Mouse (Mus musculus) myocyte (in vitro differentiated cells): ENCODE data around the gene St5.

ENCODE experiments used
- CEBPB ChIP-seq: IDR thresholded peaks from 2 replicates; pipeline ENCODE4 v1.6.1; 2011; ENCODE audit warnings: mild to moderate bottlenecking, moderate library complexity; ENCODE audit not compliant: poor library complexity, insufficient read depth, severe bottlenecking
- E2F4 ChIP-seq: IDR thresholded peaks from one replicate; pipeline ENCODE4 v1.6.1; 2011; ENCODE audit warnings: mild to moderate bottlenecking, control low read depth, moderate library complexity; ENCODE audit not compliant: insufficient read depth
- MAX ChIP-seq: IDR thresholded peaks from one replicate; pipeline ENCODE4 v1.6.1; 2011; ENCODE audit warnings: low read depth, mild to moderate bottlenecking, control low read depth
- POLR2A ChIP-seq: IDR thresholded peaks from one replicate; pipeline ENCODE4 v1.6.1; 2011; ENCODE audit warnings: low read depth, mild to moderate bottlenecking, control low read depth, moderate library complexity; ENCODE audit not compliant: insufficient read length
- TCF12 ChIP-seq: IDR thresholded peaks from one replicate; pipeline ENCODE4 v1.6.1; 2011; ENCODE audit warnings: mild to moderate bottlenecking, control low read depth; ENCODE audit not compliant: poor library complexity, insufficient read depth, severe bottlenecking
- USF1 ChIP-seq: IDR thresholded peaks from one replicate; pipeline ENCODE4 v1.6.1; 2011; ENCODE audit warnings: low read depth, mild to moderate bottlenecking, control low read depth, moderate library complexity

- no peak for TF ChIP-seq POLR2A
- no peak for TF ChIP-seq USF1
- TF ChIP-seq CEBPB, result no peak
- TF ChIP-seq MAX, result no peak
- no peak for TF ChIP-seq TCF12
- TF ChIP-seq E2F4, result no peak
Observed at GRCm38 (mm10) chr7:109608831-109609230, 94.6 kb downstream of the St5 start.
